Mouse (Mus musculus): Measurements from ENCODE around the gene Mfsd6l. TPM values are rescaled to one million over a fixed set of nuclear protein-coding genes. Genes with fewer than 3 reads are reported as not detected.

Mfsd6l gene
- total RNA-seq, 1 experiment from 2014 or later, result not detected

DNA sequence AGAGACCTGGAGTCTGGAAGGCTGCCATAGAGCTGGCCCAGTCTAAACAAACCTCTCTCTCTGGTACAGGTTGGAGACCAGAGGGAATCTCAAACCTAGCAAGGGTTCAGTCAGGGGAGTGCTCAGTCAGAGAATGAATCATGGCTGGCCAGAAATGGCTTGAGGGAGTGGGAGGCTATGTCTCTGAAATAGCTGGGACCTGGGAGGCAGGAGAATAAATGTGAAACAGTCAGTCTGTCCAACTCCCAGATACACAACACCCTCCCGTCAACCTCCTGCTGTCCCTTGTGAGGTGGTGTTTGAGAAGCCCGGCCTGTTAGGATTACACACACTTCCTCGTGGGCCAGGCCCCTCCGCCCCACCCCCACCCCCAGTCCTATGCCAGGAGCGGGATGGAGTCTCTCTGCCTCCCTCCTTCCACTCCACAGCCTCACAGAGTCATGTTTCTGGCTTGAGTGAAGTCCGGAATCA lies 44.6 kb downstream of the Mfsd6l start:
- no peak for ATAC-seq (replicated peaks; ENCODE audit: low read depth, poor library complexity, severe bottlenecking)

DNA sequence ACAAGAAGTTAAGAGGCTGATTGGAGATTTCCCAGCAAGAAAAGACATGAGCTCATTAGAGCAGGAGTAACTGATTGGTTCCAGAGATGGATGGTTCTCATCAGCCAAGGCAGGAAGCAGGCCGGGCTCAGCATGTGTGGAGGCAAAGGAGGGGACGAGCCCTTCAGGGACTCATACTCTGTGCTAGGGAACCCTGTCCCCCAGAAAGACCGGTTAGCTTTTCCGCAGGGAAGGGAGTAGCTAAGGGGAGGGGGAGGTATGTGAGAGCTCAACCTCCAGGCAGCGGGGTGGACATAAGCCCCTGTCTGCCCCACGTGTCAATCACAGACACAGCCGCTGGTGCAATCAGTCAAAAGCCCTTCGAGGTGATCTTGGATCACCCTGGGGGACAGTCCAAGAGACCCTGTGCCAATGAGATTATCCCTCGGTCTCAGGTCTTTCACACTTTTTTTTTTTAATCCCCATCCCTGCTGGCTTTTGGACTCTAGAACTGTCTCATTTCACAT lies 45.6 kb downstream of the Mfsd6l start:
- no peak for ATAC-seq (replicated peaks; ENCODE audit: low read depth, poor library complexity, severe bottlenecking)

DNA sequence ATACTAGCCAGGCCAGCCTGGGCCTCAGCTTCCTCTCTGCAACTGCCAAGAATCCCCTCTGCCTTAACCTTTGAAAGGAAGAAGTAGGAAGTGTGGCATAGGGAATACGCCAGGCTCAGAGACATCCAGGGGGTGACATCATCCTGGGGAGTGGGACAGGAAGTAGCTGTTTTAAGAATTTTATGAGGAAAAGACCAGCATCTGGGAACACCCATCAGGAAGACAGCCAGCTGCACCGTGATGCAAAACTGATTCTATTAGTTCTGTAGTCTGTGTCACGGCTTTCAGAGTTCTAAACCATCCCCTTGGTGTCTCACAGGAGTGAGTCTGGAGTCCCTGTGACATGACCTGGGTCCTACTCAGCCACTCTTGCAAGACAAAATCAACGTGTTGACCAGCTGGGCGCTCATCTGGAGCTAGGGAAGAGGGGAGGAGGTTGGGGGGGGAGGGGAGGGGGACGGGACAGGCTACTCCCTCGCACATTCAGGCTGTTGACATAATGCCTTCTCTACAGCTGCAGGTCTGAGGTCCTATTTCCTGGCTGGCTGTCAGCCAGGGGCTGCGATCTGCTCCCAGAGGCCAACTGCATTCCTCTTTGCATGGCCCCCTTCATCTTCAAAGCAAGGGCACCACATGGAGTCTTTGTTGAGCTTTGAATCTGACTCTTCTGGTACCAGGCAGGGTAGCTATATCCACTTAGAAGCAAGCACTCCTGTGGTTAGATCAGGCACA lies 46.4 kb downstream of the Mfsd6l start:
- ATAC-seq (replicated peaks; ENCODE audit: low read depth, poor library complexity, severe bottlenecking), result no peak

DNA sequence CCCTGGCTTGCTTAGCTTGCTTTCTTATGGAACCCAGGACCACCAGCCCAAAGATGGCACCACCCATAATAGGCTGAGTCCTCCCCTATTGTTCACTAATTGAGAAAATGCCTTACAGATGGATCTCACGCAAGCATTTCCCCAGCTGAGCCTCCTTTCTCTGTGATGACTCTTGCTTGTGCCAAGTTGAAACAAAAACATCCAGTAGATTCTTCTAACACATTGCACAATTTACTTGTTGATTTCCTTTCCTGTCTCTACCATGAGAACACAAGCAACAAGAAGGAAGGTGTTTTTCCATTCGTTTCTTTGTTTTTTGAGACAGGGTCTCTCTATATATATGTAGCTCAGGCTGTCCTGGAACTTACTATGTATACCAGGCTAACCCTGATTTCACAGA lies 51.1 kb downstream of the Mfsd6l start:
- ATAC-seq (replicated peaks; ENCODE audit: low read depth, poor library complexity, severe bottlenecking), result no peak

Other genes with a start within 250 kb of the Mfsd6l start
- gene Ntn1, start 155.4 kb upstream of the Mfsd6l start, total RNA-seq (2017), result 0.24 TPM in 1 of 2 replicates, not detected in the other
- gene Pik3r5, start 124.1 kb upstream of the Mfsd6l start, total RNA-seq (2017), result 3.3 and 3.6 TPM in 2 replicates
- 0.53 and 2.6 TPM in 2 replicates for gene Pik3r6, start 53.2 kb upstream of the Mfsd6l start, total RNA-seq (2017)
- gene Ccdc42, start 30.8 kb downstream of the Mfsd6l start, total RNA-seq (2017), result not detected in 2 replicates
- 20.8 and 22.3 TPM in 2 replicates for gene Myh10, start 135.4 kb downstream of the Mfsd6l start, total RNA-seq (2017)

Data from common myeloid progenitor, adult 5-6 weeks (primary cell).